Mouse (Mus musculus) limb, embryonic 10.5 days (tissue): ENCODE measurements around the gene Phc2. TPM values are rescaled to one million over a fixed set of nuclear protein-coding genes. Genes with fewer than 3 reads are reported as not detected.
"Not testable (repeated sequence)": the region's sequence is repeated elsewhere in the genome, so short reads cannot be mapped to it uniquely, and the experiment has no call there.

Experiments used
- DNase-seq: peaks from one replicate; pipeline ENCODE4 v3.0.0-alpha.2; 2017; ENCODE audit warnings: low spot score
- H3K27ac ChIP-seq: fragments of 300-500 bp; sonication (generic); 2 replicates; pipeline ENCODE4 v1.5.1; 2016; ENCODE audit warnings: mild to moderate bottlenecking
- H3K27me3 ChIP-seq: fragments of 300-500 bp; sonication (generic); 2 replicates; pipeline ENCODE4 v1.6.1; 2016; ENCODE audit warnings: low read depth, mild to moderate bottlenecking; ENCODE audit not compliant: poor library complexity, severe bottlenecking
- H3K36me3 ChIP-seq: fragments of 300-500 bp; sonication (generic); 2 replicates; pipeline ENCODE4 v1.6.1; 2016; ENCODE audit warnings: mild to moderate bottlenecking, moderate library complexity
- H3K4me1 ChIP-seq: fragments of 300-500 bp; sonication (generic); 2 replicates; pipeline ENCODE4 v1.6.1; 2016
- H3K4me3 ChIP-seq: fragments of 300-500 bp; sonication (generic); 2 replicates; pipeline ENCODE4 v1.5.1; 2016; ENCODE audit warnings: mild to moderate bottlenecking, moderate library complexity
- H3K9me3 ChIP-seq: fragments of 300-500 bp; sonication (generic); replicated peaks from 2 replicates; pipeline ENCODE4 v1.6.1; 2016; ENCODE audit warnings: mild to moderate bottlenecking
- WGBS: fragments of 180-500 bp; shearing (Covaris S2); methylation state at CpG from one replicate; pipeline ENCODE4 v1.1.7; 2016; 5-methylcytosine and 5-hydroxymethylcytosine counted together
- polyA plus RNA-seq: library from polyadenylated mRNA; unstranded; fragments of >200 nt; fragmentation: Nextera tagmentation; extraction: Ambion mirVana; gene quantifications from 2 replicates; pipeline ENCODE4 v1.2.1, GENCODE M21; 2016

Gene Phc2
- 71.1 and 76.8 TPM in 2 replicates for polyA plus RNA-seq

DNA sequence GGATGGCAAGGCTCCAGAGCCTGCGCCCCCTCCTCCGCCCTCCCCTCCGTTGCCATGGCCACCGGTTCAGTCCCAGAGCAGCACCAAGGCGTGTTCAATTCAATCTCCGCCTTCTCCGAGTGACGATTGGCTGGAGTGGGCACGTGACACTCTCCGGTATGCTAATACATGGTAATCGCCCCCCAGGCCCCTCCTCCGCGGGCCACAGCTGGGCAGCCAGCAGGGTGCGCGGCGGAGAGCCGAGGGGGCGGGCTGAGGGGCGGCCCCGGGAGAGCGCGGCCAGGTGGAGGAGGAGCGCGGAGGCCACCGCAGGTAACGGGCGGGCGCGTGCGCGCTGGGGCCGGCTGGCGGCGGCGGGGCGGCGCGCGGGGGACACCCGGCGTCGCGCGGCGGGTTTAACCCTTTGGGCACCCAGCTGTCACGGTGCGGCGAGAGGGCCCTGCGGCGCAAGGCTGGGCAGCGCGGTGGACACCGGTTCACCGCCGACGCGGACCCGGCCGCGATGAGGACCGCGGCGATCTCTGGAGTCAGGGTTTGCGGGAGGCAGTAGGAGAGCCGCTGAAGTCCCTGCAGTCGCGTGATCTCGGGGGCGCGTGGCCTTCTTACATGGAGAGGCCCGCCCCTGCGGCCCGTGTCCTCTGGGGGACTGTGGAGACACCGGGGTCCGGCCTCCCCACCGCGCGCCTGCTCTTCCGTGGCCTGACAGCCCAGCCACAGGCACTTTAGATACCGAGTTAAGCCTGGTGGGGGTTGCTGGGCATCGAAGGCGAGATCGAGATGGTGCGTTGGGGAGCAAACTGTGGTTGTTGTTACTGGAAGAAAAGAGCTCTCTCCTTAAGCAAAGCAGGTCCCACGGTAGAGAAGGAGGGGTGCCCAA, at the start of gene Phc2:
TSS of gene Phc2 (plus strand) at position 198 of the 877 bp plus-strand sequence.
- Histone ChIP-seq H3K9me3 (no peaks in the 10 kb centered on the region), H3K27ac (peak within 1 kb of the TSS; percentile 89), H3K4me1 (peaks cover 92% of the 10 kb centered on the region), H3K27me3 (no peaks in the 10 kb centered on the region), H3K4me3 (peak within 1 kb of the TSS; percentile 84), H3K36me3 (no peaks in the 10 kb centered on the region)
- under 1% methylated on average over 85 of the region's 85 CpGs for WGBS
- peak; percentile 96 for DNase-seq

- no peak overlapping the region for H3K4me3 ChIP-seq
- no peak for DNase-seq
- H3K9me3 ChIP-seq: no peaks in the 10 kb centered on the region
- peaks cover 54% of the 10 kb centered on the region for H3K36me3 ChIP-seq
- no peaks in the 10 kb centered on the region for H3K27me3 ChIP-seq
- H3K4me1 ChIP-seq: peaks cover 18% of the 10 kb centered on the region
- WGBS: 96% methylated on average over 7 of the region's 7 CpGs
- no peak overlapping the region for H3K27ac ChIP-seq
These were observed 47.9 kb upstream of the Phc2 start for GRCm38 (mm10) chr4:128606586-128606985.

DNA sequence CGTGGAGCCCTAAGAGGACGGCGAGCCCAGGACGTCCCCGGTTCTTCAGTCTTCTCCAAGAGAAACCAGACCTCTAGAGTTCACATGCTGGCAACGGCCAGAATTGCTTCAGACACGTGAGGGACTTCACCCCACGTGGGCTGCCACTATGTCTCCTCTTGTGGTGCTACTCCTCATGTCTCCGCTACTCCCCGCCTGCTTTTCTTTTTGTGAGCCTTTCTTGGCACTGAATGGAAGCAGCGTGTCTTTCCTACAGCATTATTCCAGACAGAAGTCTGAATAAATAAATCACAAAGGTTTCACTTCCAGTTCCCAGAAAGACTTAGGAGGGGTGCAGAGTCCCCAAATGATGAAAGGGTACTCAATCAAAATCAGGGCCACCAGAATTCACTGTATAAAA, 46.8 kb upstream of the Phc2 start:
- H3K27ac ChIP-seq: no peak overlapping the region
- H3K9me3 ChIP-seq: no peaks in the 10 kb centered on the region
- WGBS: 93% methylated on average over 11 of the region's 11 CpGs

DNA sequence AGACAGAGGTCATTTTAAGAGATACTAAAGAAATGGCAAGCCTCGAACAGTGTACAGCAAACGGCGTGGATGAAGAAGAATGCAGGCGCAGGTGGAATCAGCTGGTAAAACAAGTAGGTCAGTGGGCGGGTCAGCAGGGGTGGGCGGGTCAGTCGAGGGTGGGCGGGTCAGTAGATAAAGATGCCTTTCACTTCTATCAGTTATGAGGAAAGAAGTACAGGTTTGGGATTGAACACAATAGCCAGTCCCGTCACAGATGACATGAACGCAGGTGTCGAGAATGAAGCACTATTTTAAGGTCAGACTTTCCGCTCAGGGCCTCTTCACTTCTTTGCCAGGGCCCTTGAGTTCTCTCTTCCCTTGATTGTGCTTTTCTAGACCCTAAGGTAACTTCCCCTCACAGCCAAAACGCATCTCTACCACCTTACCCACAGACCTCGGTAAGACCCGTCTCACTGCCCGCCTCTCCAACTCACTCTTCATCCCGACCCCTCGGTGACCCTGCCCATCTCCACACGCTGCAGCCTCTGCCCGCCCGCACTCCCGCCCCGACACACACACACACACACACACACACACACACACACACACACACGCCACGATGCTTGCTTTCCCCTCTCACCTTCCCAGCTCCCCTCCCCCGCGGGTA, 45.1 kb upstream of the Phc2 start:
- H3K4me3 ChIP-seq: peak overlapping the region; percentile 84
- H3K9me3 ChIP-seq: no peaks in the 10 kb centered on the region
- peak overlapping the region; percentile 92 for H3K27ac ChIP-seq
- H3K4me1 ChIP-seq: peaks cover 18% of the 10 kb centered on the region
- H3K27me3 ChIP-seq: no peaks in the 10 kb centered on the region
- WGBS: 13% methylated on average over 27 of the region's 27 CpGs
- H3K36me3 ChIP-seq: peaks cover 25% of the 10 kb centered on the region
- no peak for DNase-seq

More for the DNA sequence above, 46.8 kb upstream of the Phc2 start:
- DNase-seq: no peak
- Histone ChIP-seq H3K36me3 (peaks cover 43% of the 10 kb centered on the region), H3K27me3 (no peaks in the 10 kb centered on the region), H3K4me3 (no peak overlapping the region), H3K4me1 (peaks cover 18% of the 10 kb centered on the region)

GRCm38 (mm10) chr4:128609925-128610402, 44.5 kb upstream of the Phc2 start, which contains the start of gene Zscan20:
Zscan20 (minus strand) TSS chr4:128610098.
- H3K36me3 ChIP-seq: peaks cover 20% of the 10 kb centered on the region
- peaks cover 18% of the 10 kb centered on the region for H3K4me1 ChIP-seq
- H3K27ac ChIP-seq: peak within 1 kb of the TSS; percentile 92
- DNase-seq: peak; percentile 94
- no peaks in the 10 kb centered on the region for H3K27me3 ChIP-seq
- no peaks in the 10 kb centered on the region for H3K9me3 ChIP-seq
- WGBS: under 1% methylated on average over 24 of the region's 24 CpGs
- peak within 1 kb of the TSS; percentile 84 for H3K4me3 ChIP-seq

- 30% methylated on average over 10 of the region's 10 CpGs for WGBS
- H3K27ac ChIP-seq: no peak overlapping the region
- H3K4me3 ChIP-seq: peak overlapping the region; percentile 84
- DNase-seq: no peak
- no peaks in the 10 kb centered on the region for H3K9me3 ChIP-seq
- H3K27me3 ChIP-seq: 0 out of 2 replicates have a peak, but pooled peaks cover 4% of the 10 kb centered on the region
- peaks cover 23% of the 10 kb centered on the region for H3K4me1 ChIP-seq
- H3K36me3 ChIP-seq: peaks cover 18% of the 10 kb centered on the region
These were observed 43.8 kb upstream of the Phc2 start for GRCm38 (mm10) chr4:128610706-128611105.

- 82% methylated on average over 3 of the region's 3 CpGs for WGBS
- H3K27ac ChIP-seq, H3K9me3 ChIP-seq, H3K4me3 ChIP-seq, DNase-seq: not testable (repeated sequence)
- peaks cover 29% of the 10 kb centered on the region for H3K4me1 ChIP-seq
- 0 out of 2 replicates have a peak, but pooled peaks cover 14% of the 10 kb centered on the region for H3K27me3 ChIP-seq
- H3K36me3 ChIP-seq: peaks cover 11% of the 10 kb centered on the region; the same call in 1 of the 2 replicates
These were observed 42.8 kb upstream of the Phc2 start for GRCm38 (mm10) chr4:128611726-128612125.

DNA sequence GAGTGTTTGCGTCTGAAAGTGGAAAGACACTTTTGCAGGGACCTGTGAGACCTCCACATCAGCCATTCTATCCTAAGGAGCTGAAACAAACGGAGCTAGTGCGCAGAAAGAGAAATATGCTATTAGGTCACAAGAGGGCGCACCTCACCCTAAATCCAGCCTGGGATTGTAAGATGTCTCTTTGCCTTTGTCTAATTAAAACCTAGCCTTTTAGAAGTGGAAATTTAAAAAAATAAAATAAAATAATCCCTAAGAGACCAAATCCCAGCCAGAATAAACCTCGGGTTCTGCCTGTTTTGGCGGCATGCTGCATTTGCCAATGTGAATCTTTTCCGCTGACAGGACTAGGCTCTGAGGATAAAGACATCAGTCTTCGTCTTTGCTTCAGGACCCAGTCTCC, 41.2 kb upstream of the Phc2 start:
- no peaks in the 10 kb centered on the region for H3K9me3 ChIP-seq
- WGBS: 20% methylated on average over 8 of the region's 8 CpGs
- H3K27me3 ChIP-seq: peaks cover 14% of the 10 kb centered on the region; the same call in 1 of the 2 replicates
- H3K36me3 ChIP-seq: peaks cover 2% of the 10 kb centered on the region; the same call in 1 of the 2 replicates
- H3K27ac ChIP-seq: 0 out of 2 replicates have a peak overlapping the region, but pooled peaks have one; percentile 37
- H3K4me1 ChIP-seq: peaks cover 45% of the 10 kb centered on the region
- peak; percentile 69 for DNase-seq
- H3K4me3 ChIP-seq: no peak overlapping the region

DNA sequence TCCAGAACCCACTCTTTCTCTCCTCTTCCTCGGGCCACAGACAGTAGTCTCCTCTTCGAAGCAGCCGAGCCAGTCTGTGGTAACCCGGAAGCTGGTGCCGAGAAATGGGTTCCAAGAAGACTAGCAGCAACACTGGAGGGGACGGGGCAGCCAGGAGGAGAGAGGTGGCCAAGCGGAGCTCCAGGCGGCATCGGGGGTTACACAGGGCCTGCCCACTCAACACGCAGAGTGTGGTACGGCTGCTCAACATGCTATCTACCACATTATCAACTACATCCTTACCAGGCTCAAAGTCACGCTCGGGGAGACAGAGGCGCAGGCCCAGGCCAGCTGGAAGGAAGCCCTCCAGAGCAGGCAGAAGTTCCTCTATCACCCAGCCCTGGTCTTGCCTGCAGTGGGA, 38.7 kb upstream of the Phc2 start:
- Histone ChIP-seq H3K27me3 (peaks cover 14% of the 10 kb centered on the region; the same call in 1 of the 2 replicates), H3K36me3 (no peaks in the 10 kb centered on the region), H3K4me1 (peaks cover 43% of the 10 kb centered on the region), H3K9me3 (no peaks in the 10 kb centered on the region), H3K27ac (0 out of 2 replicates have a peak overlapping the region, but pooled peaks have one; percentile 2), H3K4me3 (no peak overlapping the region)
- DNase-seq: no peak
- 91% methylated on average over 14 of the region's 14 CpGs for WGBS

- Histone ChIP-seq H3K4me1 (peaks cover 41% of the 10 kb centered on the region), H3K9me3 (no peaks in the 10 kb centered on the region), H3K36me3 (no peaks in the 10 kb centered on the region), H3K27me3 (peaks cover 14% of the 10 kb centered on the region; the same call in 1 of the 2 replicates), H3K4me3 (no peak overlapping the region), H3K27ac (peak overlapping the region; percentile 79)
- 79% methylated on average over 17 of the region's 17 CpGs for WGBS
- DNase-seq: no peak
These were observed 37.0 kb upstream of the Phc2 start for GRCm38 (mm10) chr4:128617363-128618120.

- H3K9me3 ChIP-seq: no peaks in the 10 kb centered on the region
- H3K27me3 ChIP-seq: peaks cover 14% of the 10 kb centered on the region; the same call in 1 of the 2 replicates
- H3K4me1 ChIP-seq: peaks cover 41% of the 10 kb centered on the region
- no peak for DNase-seq
- H3K4me3 ChIP-seq: no peak within 1 kb of the TSS
- H3K36me3 ChIP-seq: no peaks in the 10 kb centered on the region
- H3K27ac ChIP-seq: peak within 1 kb of the TSS; percentile 79
- WGBS: 46% methylated on average over 15 of the region's 15 CpGs
These were observed 36.1 kb upstream of the Phc2 start, which contains the start of gene Tlr12 for GRCm38 (mm10) chr4:128618246-128618911. Tlr12 (minus strand) TSS chr4:128618619.
